Mouse (Mus musculus) midbrain, postnatal 0 days (tissue): ENCODE data around the gene Cdk7. TPM values are rescaled to one million over a fixed set of nuclear protein-coding genes. Genes with fewer than 3 reads are reported as not detected.
"Not testable (repeated sequence)": the region's sequence is repeated elsewhere in the genome, so short reads cannot be mapped to it uniquely, and the experiment has no call there.

ENCODE experiments used
- ATAC-seq: fragments of 200-750 bp; cut with Nextera tagmentation; 2 replicates; pipeline ENCODE4 v1.8.0; 2017; ENCODE audit warnings: moderate number of reproducible peaks, mild to moderate bottlenecking, moderate TSS enrichment, moderate library complexity; ENCODE audit not compliant: low FRiP score
- DNase-seq: peaks from one replicate; pipeline ENCODE4 v3.0.0-alpha.2; 2015; ENCODE audit warnings: low spot score
- H3K27ac ChIP-seq: fragments of 300-500 bp; sonication (generic); 2 replicates; pipeline ENCODE4 v1.5.1; 2014; ENCODE audit warnings: low read depth, mild to moderate bottlenecking, low read length, mixed read lengths
- H3K27me3 ChIP-seq: fragments of 300-500 bp; sonication (generic); 2 replicates; pipeline ENCODE4 v1.6.1; 2014; ENCODE audit warnings: low read length, control low read depth, mixed read lengths; ENCODE audit not compliant: insufficient read depth
- H3K36me3 ChIP-seq: fragments of 300-500 bp; sonication (generic); 2 replicates; pipeline ENCODE4 v1.6.1; 2014; ENCODE audit warnings: low read length, control low read depth, mixed read lengths; ENCODE audit not compliant: insufficient read depth
- H3K4me1 ChIP-seq: fragments of 300-500 bp; sonication (generic); 2 replicates; pipeline ENCODE4 v1.6.1; 2014; ENCODE audit warnings: mild to moderate bottlenecking, control low read depth, antibody characterized with exemption, low read length, mixed read lengths; ENCODE audit not compliant: insufficient read depth
- H3K4me2 ChIP-seq: fragments of 300-500 bp; sonication (generic); 2 replicates; pipeline ENCODE4 v1.6.1; 2014; ENCODE audit warnings: low read depth, mild to moderate bottlenecking, low read length, mixed read lengths; ENCODE audit not compliant: poor library complexity, severe bottlenecking
- H3K4me3 ChIP-seq: fragments of 300-500 bp; sonication (generic); 2 replicates; pipeline ENCODE4 v1.5.1; 2014; ENCODE audit warnings: low read depth, mild to moderate bottlenecking, low read length, moderate library complexity
- H3K9ac ChIP-seq: fragments of 300-500 bp; sonication (generic); replicated peaks from 2 replicates; pipeline ENCODE4 v1.6.1; 2014; ENCODE audit warnings: mild to moderate bottlenecking, low read length, moderate library complexity, mixed read lengths; ENCODE audit not compliant: poor library complexity, severe bottlenecking
- H3K9me3 ChIP-seq: fragments of 300-500 bp; sonication (generic); 2 replicates; pipeline ENCODE4 v1.6.1; 2016; ENCODE audit warnings: low read length, control low read depth
- CTCF ChIP-seq: IDR thresholded peaks from 2 replicates; pipeline ENCODE4 v1.5.1; 2016; ENCODE audit warnings: antibody characterized with exemption, mild to moderate bottlenecking
- WGBS: fragments of 180-500 bp; shearing (Covaris S2); extraction: QIAGEN DNeasy Blood & Tissue Kit; methylation state at CpG from one replicate; pipeline ENCODE4 v1.1.7; 2014; 5-methylcytosine and 5-hydroxymethylcytosine counted together
- polyA plus RNA-seq: library from polyadenylated mRNA; unstranded; fragments of >200 nt; fragmentation: Nextera tagmentation; extraction: Ambion mirVana; gene quantifications from 2 replicates; pipeline ENCODE4 v1.2.1, GENCODE M21; 2015
- total RNA-seq: library from RNA; depleted of rRNA; stranded (reverse); fragments of >200 nt; gene quantifications from 2 replicates; pipeline ENCODE4 v1.2.3, GENCODE M21; 2014

Gene Cdk7
- total and polyA plus RNA-seq, 2 experiments from 2014 or later, result 28.6 to 32.1 TPM

GRCm38 (mm10) chr13:100731462-100732046 is 815 bp upstream of the Cdk7 start:
- not testable (repeated sequence) for H3K9ac ChIP-seq, H3K9me3 ChIP-seq, H3K27ac ChIP-seq, DNase-seq, H3K27me3 ChIP-seq, ATAC-seq, H3K36me3 ChIP-seq, H3K4me3 ChIP-seq, H3K4me1 ChIP-seq
- peak overlapping the region; percentile 85; the same call in 1 of the 2 replicates for H3K4me2 ChIP-seq
- WGBS, result 89% methylated on average over 5 of the region's 6 CpGs
- TF ChIP-seq CTCF, result 0 out of 2 replicates have a peak, but pooled peaks have one; percentile 27

GRCm38 (mm10) chr13:100730153-100730860 is 432 bp downstream of the Cdk7 start:
- H3K9ac ChIP-seq, result peak overlapping the region; percentile 95
- ATAC-seq (peak; percentile 80; the same call in 1 of the 2 replicates), DNase-seq (no peak)
- under 1% methylated on average over 30 of the region's 30 CpGs for whole genome bisulfite sequencing
- H3K4me3 ChIP-seq, result peak overlapping the region; percentile 86
- H3K4me1 ChIP-seq, result peaks cover 6% of the 10 kb centered on the region; the same call in 1 of the 2 replicates
- H3K36me3 ChIP-seq, result peaks cover 7% of the 10 kb centered on the region; the same call in 1 of the 2 replicates
- no peaks in the 10 kb centered on the region for H3K9me3 ChIP-seq
- H3K4me2 ChIP-seq, result peak overlapping the region; percentile 85
- no peaks in the 10 kb centered on the region for H3K27me3 ChIP-seq
- TF ChIP-seq CTCF, result no peak
- peak overlapping the region; percentile 92 for H3K27ac ChIP-seq

- H3K4me1 ChIP-seq, H3K27ac ChIP-seq, H3K4me3 ChIP-seq, H3K9ac ChIP-seq, H3K9me3 ChIP-seq, DNase-seq, H3K4me2 ChIP-seq, H3K27me3 ChIP-seq, ATAC-seq, H3K36me3 ChIP-seq: not testable (repeated sequence)
- WGBS, result 100% methylated on average over 4 of the region's 4 CpGs
These were observed 2.2 kb downstream of the Cdk7 start for GRCm38 (mm10) chr13:100728530-100728929.

GRCm38 (mm10) chr13:100728086-100728485 is 2.7 kb downstream of the Cdk7 start:
- H3K36me3 ChIP-seq, result peaks cover 4% of the 10 kb centered on the region; the same call in 1 of the 2 replicates
- no peaks in the 10 kb centered on the region for H3K27me3 ChIP-seq
- no peak overlapping the region for H3K4me2 ChIP-seq
- no peak for TF ChIP-seq CTCF
- no peak overlapping the region for H3K9ac ChIP-seq
- no peak for DNase-seq
- ATAC-seq, result no peak
- H3K27ac ChIP-seq, result no peak overlapping the region
- WGBS, result 97% methylated on average over 5 of the region's 5 CpGs
- peaks cover 6% of the 10 kb centered on the region; the same call in 1 of the 2 replicates for H3K4me1 ChIP-seq
- no peaks in the 10 kb centered on the region for H3K9me3 ChIP-seq
- H3K4me3 ChIP-seq, result no peak overlapping the region

GRCm38 (mm10) chr13:100725194-100725593 is 5.5 kb downstream of the Cdk7 start:
- 81% methylated on average over 10 of the region's 10 CpGs for WGBS
- ATAC-seq, result no peak
- no peaks in the 10 kb centered on the region for H3K27me3 ChIP-seq
- no peak for TF ChIP-seq CTCF
- H3K9me3 ChIP-seq, result no peaks in the 10 kb centered on the region
- H3K4me3 ChIP-seq, result no peak overlapping the region
- no peak overlapping the region for H3K27ac ChIP-seq
- peaks cover 9% of the 10 kb centered on the region for H3K36me3 ChIP-seq
- DNase-seq, result no peak
- H3K9ac ChIP-seq, result no peak overlapping the region
- H3K4me1 ChIP-seq, result peaks cover 6% of the 10 kb centered on the region; the same call in 1 of the 2 replicates
- H3K4me2 ChIP-seq, result no peak overlapping the region
